Mouse (Mus musculus): Measurements from ENCODE around the gene 4930556J24Rik. TPM values are rescaled to one million over a fixed set of nuclear protein-coding genes. Genes with fewer than 3 reads are reported as not detected.
"Not testable (repeated sequence)": the region's sequence is repeated elsewhere in the genome, so short reads cannot be mapped to it uniquely, and the experiment has no call there.

The 4930556J24Rik gene
- polyA plus RNA-seq, 1 experiment from 2014 or later = not detected

DNA sequence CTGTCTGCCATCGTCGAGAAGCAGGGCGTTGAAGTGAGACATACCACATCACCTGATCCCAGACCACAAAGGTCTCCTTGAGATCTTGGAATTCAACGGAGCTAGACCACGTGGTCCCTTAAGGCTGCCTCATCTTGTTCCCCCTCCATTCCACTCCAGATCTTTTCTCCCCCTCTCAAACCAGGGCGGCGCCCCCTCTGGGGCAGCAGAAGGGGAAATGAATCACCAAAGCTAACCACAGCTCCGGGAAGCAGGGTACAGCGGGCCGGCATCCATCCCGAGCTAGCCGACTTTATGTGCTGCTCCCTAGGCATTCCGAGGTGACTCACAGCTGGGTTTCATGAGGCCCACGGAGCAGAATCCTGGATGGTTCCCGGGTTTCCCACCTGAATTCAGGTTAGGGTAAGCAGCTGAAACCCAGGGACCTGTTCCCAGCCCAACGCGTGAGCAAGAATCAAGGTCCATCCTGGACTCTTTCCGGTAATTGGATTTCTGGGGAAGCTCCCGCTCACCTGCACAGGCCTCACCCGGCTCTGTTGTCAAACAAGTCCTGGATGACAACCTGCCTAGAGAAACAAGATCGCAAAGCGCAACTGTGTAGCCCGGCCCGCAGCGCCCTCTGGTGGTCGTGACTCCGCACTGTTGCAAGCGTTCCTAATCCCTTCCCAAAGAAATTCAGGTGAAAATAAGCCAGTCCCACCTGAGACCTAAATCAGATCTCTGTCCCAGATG lies 62.3 kb downstream of the 4930556J24Rik start, which contains the start of gene Slc35e4:
TSS of gene Slc35e4 (minus strand) at position 556 of the 732 bp plus-strand sequence.
- under 1% methylated on average over 27 of the region's 28 CpGs for WGBS
- Histone ChIP-seq H3K36me3 (no peaks in the 10 kb centered on the region), H3K27ac (replicated peaks) (peak within 1 kb of the TSS; percentile 83), H3K27me3 (replicated peaks) (no peaks in the 10 kb centered on the region), H3K9ac (replicated peaks) (peak within 1 kb of the TSS; percentile 61), H3K4me2 (peak within 1 kb of the TSS; percentile 96), H3K9me3 (replicated peaks) (no peaks in the 10 kb centered on the region), H3K4me1 (peaks cover 51% of the 10 kb centered on the region), H3K4me3 (replicated peaks) (peak within 1 kb of the TSS; percentile 73)
- ATAC-seq (ENCODE audit: low FRiP score) = peak; percentile 71

DNA sequence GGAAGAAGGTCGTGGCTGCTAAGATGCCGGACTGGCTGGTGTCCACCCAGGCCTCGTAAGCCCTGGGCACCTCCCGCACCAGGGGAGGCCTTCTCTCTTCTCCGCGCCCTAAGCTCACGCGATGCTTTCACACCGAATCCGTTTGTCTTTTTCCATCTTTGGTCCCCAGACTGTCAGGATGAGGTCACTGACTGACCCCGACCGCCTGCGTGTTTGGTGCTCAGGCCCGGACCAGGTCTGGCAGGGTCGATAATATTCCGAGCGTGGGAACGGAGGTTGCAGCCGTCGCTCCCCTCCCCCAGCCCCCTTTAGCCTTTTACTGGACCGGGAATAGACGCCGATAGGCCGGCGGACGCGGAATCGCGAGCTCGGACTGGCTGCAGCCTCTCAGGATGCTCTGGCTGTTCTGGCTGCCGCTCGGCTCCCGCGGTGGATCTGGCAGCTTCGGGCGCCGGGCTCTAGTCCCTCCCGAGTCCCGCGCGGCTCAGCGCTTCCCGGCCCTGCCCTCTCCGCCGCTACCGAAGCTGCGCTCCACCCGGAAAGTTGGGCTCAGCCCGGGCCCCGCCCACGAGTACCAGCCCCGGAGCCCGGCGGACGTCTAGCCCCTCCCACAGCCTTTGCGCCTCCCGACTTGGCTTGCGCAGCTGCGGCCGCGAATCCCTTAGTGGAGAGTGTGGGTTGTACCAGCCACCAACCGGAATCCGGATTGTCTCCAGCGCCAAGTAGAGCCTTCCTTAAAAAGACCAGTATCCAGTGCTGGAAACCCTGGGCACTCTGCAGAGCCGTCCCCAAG lies 63.1 kb downstream of the 4930556J24Rik start:
- Histone ChIP-seq H3K27ac (replicated peaks) (peak overlapping the region; percentile 83), H3K4me2 (peak overlapping the region; percentile 96), H3K36me3 (no peaks in the 10 kb centered on the region), H3K4me1 (peaks cover 57% of the 10 kb centered on the region), H3K4me3 (replicated peaks) (peak overlapping the region; percentile 73), H3K27me3 (replicated peaks) (no peaks in the 10 kb centered on the region), H3K9ac (replicated peaks) (peak overlapping the region; percentile 61), H3K9me3 (replicated peaks) (no peaks in the 10 kb centered on the region)
- under 1% methylated on average over 65 of the region's 65 CpGs for WGBS
- peak; percentile 92 for ATAC-seq (ENCODE audit: low FRiP score)

DNA sequence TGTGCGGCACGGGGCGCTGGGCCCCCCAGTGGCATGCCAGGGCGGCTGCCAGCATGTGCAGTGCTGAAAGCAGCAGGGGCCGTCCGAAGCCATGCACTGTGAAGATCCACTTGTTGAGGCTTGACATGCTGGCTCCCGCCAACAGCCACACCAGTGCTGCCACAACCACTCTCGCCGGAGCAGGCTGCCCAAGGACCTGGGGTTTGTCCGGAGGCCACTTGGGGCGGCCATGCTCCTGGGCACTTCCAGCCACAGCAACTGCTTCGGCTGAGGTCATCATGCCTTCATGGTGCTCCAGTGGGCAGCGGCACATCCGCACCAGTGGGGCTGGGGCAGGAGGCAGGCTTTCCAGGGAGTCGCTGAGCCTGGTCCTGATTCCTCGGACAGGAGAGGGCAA lies 63.7 kb downstream of the 4930556J24Rik start:
- Histone ChIP-seq H3K27ac (replicated peaks) (peak overlapping the region; percentile 83), H3K4me1 (peaks cover 63% of the 10 kb centered on the region), H3K9me3 (replicated peaks) (no peaks in the 10 kb centered on the region), H3K9ac (replicated peaks) (peak overlapping the region; percentile 61), H3K27me3 (replicated peaks) (no peaks in the 10 kb centered on the region), H3K4me2 (peak overlapping the region; percentile 96), H3K36me3 (no peaks in the 10 kb centered on the region), H3K4me3 (replicated peaks) (peak overlapping the region; percentile 73)
- 0 out of 2 replicates have a peak, but pooled peaks have one; percentile 12 for ATAC-seq (ENCODE audit: low FRiP score)
- 1% methylated on average over 16 of the region's 16 CpGs for whole genome bisulfite sequencing

DNA sequence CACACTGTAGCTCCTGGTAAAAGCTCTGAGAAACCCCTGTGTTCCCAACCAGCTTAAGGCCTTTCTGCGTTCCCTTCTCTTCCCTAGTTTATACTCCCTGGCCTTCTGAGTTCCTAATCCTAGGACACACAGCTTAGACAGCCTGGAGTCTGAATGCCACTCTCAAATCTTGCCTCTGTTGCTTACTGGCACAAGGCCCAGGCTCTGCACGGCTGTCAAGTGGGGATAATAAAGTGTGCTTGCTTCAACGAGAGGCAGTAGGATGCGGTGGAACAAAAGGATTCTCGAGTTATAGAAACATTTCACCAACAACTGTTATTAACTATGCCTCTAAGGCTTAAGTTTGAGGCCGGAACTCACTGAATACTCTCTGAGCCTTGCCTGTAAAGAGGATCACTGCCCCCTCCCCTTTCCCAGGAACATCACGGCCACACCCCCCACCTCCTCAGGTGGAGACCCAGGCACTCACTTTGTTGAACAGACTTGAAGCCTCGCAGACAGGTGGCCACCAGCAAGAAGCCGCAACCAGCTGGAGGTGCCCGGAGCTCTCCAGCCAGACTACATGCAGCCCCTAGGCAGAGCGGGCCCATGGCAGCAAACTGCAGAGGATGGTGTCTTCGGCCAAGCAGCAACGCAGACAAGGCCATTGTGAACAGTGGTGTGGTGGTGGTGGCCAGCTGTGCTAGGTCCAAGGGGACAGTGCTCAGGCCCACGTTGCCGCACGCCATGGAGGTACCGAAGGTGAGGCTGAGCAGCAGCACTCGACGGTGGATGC lies 64.3 kb downstream of the 4930556J24Rik start:
- WGBS = 12% methylated on average over 19 of the region's 19 CpGs

DNA sequence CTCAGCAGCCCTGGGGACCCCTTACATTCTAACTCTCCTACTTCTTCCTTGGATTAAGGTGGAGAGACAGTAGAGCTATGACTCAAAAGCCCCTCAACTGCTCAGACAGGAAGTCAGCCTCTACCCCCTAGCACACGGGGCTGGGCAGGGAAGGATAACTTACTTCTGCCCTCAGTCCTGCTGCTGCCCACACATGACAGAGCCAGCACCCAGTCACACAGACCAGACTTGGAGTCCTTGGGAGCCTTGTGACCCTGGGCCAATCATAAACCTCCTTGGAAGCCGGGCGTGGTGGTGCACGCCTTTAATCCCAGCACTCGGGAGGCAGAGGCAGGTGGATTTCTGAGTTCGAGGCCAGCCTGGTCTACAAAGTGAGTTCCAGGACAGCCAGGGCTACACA lies 65.1 kb downstream of the 4930556J24Rik start:
- peak overlapping the region; percentile 96 for H3K4me2 ChIP-seq
- H3K27me3 ChIP-seq (replicated peaks); ATAC-seq (ENCODE audit: low FRiP score); H3K9me3 ChIP-seq (replicated peaks); H3K27ac ChIP-seq (replicated peaks): not testable (repeated sequence)
- peak overlapping the region; percentile 30; the same call in 1 of the 2 replicates for H3K9ac ChIP-seq (replicated peaks)
- peaks cover 64% of the 10 kb centered on the region for H3K4me1 ChIP-seq
- 89% methylated on average over 6 of the region's 6 CpGs for WGBS
- H3K4me3 ChIP-seq (replicated peaks) = peak overlapping the region; percentile 73
- peaks cover 11% of the 10 kb centered on the region; the same call in 1 of the 2 replicates for H3K36me3 ChIP-seq

More for the DNA sequence above, 64.3 kb downstream of the 4930556J24Rik start:
- Histone ChIP-seq H3K9me3 (replicated peaks) (no peaks in the 10 kb centered on the region), H3K27ac (replicated peaks) (peak overlapping the region; percentile 83), H3K36me3 (peaks cover 3% of the 10 kb centered on the region; the same call in 1 of the 2 replicates), H3K4me2 (peak overlapping the region; percentile 96), H3K27me3 (replicated peaks) (no peaks in the 10 kb centered on the region), H3K4me3 (replicated peaks) (peak overlapping the region; percentile 73), H3K9ac (replicated peaks) (peak overlapping the region; percentile 61), H3K4me1 (peaks cover 64% of the 10 kb centered on the region)
- no peak for ATAC-seq (ENCODE audit: low FRiP score)

DNA sequence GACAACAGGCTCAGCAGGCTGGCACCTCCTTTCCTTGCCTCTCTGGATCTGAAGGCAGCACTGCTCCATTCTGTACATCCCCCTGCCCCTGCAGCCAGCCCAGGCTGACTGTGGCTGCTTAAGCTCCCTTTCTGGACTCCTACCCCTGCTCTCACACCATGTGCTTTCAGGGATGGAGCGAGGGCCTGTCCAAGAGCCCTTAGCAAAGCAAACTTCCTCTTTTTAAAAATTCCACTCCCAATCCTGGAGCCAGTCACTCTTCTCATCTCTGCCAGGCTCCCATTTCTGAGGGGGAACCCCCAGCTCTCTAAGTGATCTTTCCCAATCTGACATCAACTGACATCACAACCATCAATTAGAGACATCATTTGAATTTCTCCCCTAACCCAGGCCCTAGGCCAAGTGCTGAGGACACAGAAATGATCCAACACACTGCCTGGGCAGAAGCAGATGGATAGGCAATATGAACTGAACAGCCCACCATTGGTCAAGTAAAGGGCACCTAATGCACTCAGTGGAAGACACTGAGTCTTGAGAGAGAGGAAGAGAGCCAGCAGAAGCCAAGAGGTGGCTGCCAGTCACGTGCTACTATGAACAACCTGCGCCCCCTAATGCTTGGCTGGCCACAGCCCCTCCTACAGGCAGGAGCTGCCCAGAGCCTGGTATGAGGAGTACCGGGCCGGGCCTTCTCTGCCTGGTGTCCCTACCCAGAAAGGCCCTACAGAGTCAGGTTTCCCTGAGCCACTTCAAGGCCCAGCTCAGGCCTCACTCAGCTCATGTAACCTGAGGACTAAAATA lies 65.9 kb downstream of the 4930556J24Rik start:
- 62% methylated on average over 5 of the region's 5 CpGs for WGBS
- Histone ChIP-seq H3K4me3 (replicated peaks) (peak overlapping the region; percentile 73), H3K4me2 (peak overlapping the region; percentile 96), H3K4me1 (peaks cover 64% of the 10 kb centered on the region), H3K36me3 (peaks cover 14% of the 10 kb centered on the region; the same call in 1 of the 2 replicates), H3K27me3 (replicated peaks) (no peaks in the 10 kb centered on the region), H3K9me3 (replicated peaks) (no peaks in the 10 kb centered on the region), H3K27ac (replicated peaks) (no peak overlapping the region), H3K9ac (replicated peaks) (peak overlapping the region; percentile 30; the same call in 1 of the 2 replicates)
- ATAC-seq (ENCODE audit: low FRiP score) = no peak

DNA sequence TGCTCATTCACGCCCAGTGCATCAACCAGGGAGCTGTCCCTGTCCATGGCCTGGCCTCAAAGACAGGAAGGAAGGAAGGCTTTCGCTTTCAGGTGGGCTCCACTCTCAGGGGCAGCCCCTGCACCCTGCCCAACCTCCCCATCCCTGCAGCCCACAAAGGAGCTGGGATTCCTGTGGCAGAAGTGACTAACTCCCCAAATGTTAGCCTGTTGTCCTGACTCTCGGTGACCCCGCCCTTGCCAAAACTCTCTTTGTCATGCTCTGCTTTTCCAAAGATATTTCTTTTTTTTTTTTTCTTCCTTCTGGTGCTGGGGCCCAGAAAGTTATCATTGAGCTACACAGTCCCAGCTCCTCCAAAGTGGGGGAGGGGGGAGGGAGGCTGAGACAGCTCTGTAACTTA lies 67.3 kb downstream of the 4930556J24Rik start:
- Histone ChIP-seq H3K27ac (replicated peaks) (no peak overlapping the region), H3K27me3 (replicated peaks) (no peaks in the 10 kb centered on the region), H3K4me3 (replicated peaks) (no peak overlapping the region), H3K36me3 (peaks cover 21% of the 10 kb centered on the region; the same call in 1 of the 2 replicates), H3K4me2 (peak overlapping the region; percentile 15), H3K9me3 (replicated peaks) (no peaks in the 10 kb centered on the region), H3K4me1 (peaks cover 59% of the 10 kb centered on the region), H3K9ac (replicated peaks) (no peak overlapping the region)
- ATAC-seq (ENCODE audit: low FRiP score) = no peak
- 86% methylated on average over 4 of the region's 4 CpGs for WGBS

DNA sequence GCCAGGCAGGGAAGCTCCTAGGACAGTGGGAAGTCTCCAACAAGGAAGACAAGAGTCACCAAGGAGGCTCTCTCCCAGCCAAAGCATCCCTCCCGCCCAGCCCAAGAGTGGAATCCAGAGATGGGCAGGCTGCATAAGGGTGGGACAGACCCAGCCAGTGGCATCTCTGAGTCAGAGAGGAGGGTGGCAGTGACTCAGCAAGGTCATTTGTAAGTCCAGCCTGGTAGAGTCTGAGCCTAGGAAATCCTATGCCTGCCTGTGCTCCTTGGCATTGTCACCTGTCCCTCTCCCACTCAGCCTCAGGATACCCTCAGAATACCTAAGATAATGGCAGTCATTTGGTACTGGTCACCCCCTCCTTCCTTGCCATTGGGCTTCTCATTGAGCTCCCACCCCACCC lies 71.1 kb downstream of the 4930556J24Rik start:
- Histone ChIP-seq H3K27ac (replicated peaks) (no peak overlapping the region), H3K4me3 (replicated peaks) (no peak overlapping the region), H3K27me3 (replicated peaks) (no peaks in the 10 kb centered on the region), H3K4me2 (no peak overlapping the region), H3K4me1 (peaks cover 29% of the 10 kb centered on the region), H3K9ac (replicated peaks) (no peak overlapping the region), H3K36me3 (peaks cover 25% of the 10 kb centered on the region; the same call in 1 of the 2 replicates), H3K9me3 (replicated peaks) (no peaks in the 10 kb centered on the region)
- ATAC-seq (ENCODE audit: low FRiP score) = no peak
- WGBS = 94% methylated on average over 1 of the region's 1 CpGs

DNA sequence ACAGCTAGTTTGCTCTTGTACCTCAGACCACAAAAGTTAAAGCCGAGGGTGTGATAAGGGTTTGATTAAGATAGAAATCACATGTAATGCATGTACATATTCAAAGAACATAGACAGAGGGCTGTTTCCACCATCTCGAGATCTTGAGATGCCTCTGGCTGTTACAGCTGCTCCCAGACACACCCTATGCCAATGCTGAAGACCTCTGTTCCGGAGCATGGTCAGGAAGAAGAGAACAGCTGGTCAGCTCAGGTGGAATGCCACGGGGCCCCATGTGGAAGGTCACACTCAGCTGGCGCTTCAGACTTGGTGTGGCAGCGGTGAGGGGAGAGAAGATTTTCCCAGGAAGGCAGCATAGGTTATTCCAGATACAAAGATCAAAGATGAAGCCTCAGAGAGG lies 71.9 kb downstream of the 4930556J24Rik start:
- Histone ChIP-seq H3K4me3 (replicated peaks) (no peak overlapping the region), H3K27me3 (replicated peaks) (no peaks in the 10 kb centered on the region), H3K4me2 (no peak overlapping the region), H3K4me1 (peaks cover 26% of the 10 kb centered on the region), H3K9me3 (replicated peaks) (no peaks in the 10 kb centered on the region), H3K9ac (replicated peaks) (no peak overlapping the region), H3K36me3 (peaks cover 25% of the 10 kb centered on the region; the same call in 1 of the 2 replicates), H3K27ac (replicated peaks) (no peak overlapping the region)
- 83% methylated on average over 6 of the region's 6 CpGs for WGBS
- ATAC-seq (ENCODE audit: low FRiP score) = no peak

DNA sequence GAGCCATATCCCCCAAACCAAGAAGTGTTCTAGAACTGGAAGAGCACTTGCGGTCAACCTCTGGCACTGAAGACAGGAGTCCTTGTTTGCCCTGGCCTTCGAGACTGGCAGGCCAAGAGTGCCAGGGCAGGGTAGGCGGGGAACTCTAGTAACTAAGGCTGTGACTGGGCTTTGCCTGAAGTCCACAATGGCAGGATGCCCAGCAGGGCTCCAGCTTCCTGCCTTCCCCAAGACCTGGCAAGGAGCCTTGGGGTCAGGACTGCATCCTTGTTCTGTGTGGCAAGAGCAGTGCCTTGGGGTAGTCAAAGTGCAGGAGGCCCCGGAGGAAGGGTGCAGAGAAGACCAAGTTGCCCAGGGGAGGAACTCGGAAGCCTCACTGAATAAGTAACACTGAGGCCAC lies 73.5 kb downstream of the 4930556J24Rik start:
- no peaks in the 10 kb centered on the region for H3K27me3 ChIP-seq (replicated peaks)
- no peak overlapping the region for H3K27ac ChIP-seq (replicated peaks)
- H3K9ac ChIP-seq (replicated peaks) = no peak overlapping the region
- H3K9me3 ChIP-seq (replicated peaks) = no peaks in the 10 kb centered on the region
- peak; percentile 37; the same call in 1 of the 2 replicates for ATAC-seq (ENCODE audit: low FRiP score)
- H3K4me1 ChIP-seq = peaks cover 11% of the 10 kb centered on the region; the same call in 1 of the 2 replicates
- peaks cover 35% of the 10 kb centered on the region for H3K36me3 ChIP-seq
- H3K4me3 ChIP-seq (replicated peaks) = no peak overlapping the region
- WGBS = 77% methylated on average over 5 of the region's 5 CpGs
- no peak overlapping the region for H3K4me2 ChIP-seq

Data from neural tube, embryonic 15.5 days (tissue).